Mouse (Mus musculus): ENCODE data around the gene Erg28.

The Erg28 gene

DNA sequence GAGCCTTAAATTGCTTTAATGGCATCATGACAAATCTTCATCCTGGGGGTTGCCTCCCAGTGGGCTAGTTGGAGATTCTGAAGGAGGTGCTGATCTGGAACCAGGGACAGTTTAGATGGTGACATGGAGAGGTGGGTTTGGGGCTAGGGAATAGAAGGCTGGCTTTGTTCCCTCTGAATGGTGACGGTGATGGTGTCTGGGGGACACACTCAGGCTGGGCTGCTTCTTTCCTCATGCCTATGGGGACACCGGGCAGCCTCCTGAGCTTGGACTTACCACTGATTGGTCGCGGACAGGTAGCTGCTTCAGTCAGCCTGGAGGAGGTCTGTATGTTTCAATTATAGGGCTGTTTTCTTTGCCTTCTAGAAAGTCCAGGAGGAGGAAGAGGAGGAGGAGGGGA, 12.7 kb downstream of the Erg28 start:
- no peak for DNase-seq

- DNase-seq = no peak
Observed at GRCm38 (mm10) chr12:85810959-85811358, 13.4 kb downstream of the Erg28 start.

DNA sequence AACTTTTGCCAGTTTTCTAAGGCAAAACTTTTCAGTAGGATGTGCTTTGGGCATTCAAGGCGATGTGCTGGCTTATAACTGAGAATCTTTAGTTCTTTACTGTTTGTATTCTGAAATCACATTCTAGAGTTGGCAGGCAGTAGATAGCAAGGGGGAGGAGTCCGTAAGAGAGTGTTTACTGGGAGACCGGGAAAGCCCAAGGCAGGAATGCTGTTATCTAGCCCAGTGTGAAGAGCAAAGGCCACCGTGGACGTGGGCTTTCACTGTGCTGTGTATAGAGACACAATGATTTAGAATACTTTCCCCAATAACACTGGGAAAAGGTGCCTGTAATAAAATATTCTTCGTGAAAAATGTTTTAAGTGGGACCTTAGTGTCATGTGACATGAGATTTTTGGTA, 14.6 kb downstream of the Erg28 start:
- DNase-seq = no peak

DNA sequence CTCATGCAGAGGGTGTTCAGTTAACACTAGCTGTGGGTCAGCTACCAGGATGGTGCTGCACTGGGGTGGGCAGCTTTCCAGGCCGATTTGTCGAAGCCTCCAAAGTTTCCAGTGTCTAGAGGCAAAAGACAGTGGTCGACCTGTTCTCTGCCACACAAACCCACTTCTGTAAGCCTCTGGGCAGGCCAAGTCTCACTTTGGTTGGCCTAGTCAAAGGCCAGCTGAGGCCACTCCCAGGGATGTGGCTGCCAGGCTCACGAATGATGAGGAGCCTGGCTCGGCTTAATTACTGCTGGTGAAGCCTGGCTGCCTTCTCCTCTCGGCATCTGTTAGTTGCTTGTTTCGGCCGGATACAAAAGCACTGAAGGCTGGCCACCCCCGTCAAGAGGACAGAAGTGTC, 24.3 kb downstream of the Erg28 start:
- DNase-seq = no peak

- no peak for DNase-seq
Observed at GRCm38 (mm10) chr12:85795551-85795950, 28.8 kb downstream of the Erg28 start.

DNA sequence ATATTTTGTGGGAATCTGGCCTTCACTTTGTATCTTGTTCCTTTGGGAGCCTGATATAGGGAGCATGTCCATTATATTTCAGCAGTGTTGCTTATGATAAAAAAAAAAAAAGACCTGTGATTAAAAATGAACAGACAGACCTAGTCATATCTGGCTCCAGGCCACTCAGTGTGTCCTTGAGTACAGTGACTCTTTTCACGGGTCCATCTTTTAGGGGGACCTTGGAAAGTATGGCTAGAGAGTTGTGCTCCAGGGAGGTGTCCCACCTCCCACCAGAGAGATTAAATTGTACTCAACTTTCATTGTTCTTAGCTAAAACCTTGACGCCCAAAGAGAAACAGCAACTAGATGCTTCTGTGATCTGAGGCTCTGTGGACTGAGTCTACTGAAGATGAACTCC, 30.3 kb downstream of the Erg28 start:
- no peak for DNase-seq

GRCm38 (mm10) chr12:85792821-85793346, 31.5 kb downstream of the Erg28 start:
- no peak for DNase-seq

- DNase-seq = no peak
Observed at GRCm38 (mm10) chr12:85792158-85792557, 32.2 kb downstream of the Erg28 start.

GRCm38 (mm10) chr12:85784916-85785815, 39.2 kb downstream of the Erg28 start:
- DNase-seq = no peak

DNA sequence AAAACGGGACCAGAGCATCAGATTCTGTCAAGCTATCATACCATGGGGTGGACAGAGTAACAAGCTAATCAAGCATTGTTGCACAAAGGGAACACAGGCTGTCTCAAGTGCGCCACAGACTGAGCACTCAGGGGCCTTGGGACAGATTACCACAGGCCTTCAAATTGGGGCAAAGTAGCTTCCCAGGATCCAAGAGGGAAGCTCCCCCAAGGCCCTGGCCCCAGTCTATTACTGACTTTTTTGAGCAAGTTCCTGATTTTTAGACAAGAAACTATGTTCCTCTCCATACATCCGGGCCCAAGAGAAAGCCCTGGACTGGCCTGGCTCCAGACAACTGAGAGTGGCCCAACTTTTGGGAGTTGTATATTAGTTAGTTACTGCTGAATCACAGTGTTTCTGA, 42.7 kb downstream of the Erg28 start:
- no peak for DNase-seq

- DNase-seq = no peak
Observed at GRCm38 (mm10) chr12:85779707-85780106, 44.6 kb downstream of the Erg28 start.

DNA sequence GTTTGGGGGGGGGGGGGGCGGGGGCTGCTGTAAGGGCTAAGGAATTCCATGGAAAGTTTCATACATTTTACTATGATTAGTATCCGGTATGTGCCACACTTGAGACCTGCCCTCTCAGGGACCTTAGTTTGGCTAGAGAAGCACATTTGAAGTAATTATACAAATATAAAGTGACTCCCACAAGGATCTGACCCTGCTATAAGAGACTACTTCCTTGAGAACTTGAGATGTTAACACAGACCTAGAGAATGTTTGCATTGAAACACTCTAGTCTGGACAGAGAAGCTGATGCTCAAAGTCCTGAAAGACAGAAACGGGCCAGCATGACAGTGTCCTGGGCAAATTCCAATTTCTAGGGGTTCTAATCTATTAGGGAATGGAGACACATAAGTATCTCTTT, 45.4 kb downstream of the Erg28 start:
- DNase-seq = no peak

DNA sequence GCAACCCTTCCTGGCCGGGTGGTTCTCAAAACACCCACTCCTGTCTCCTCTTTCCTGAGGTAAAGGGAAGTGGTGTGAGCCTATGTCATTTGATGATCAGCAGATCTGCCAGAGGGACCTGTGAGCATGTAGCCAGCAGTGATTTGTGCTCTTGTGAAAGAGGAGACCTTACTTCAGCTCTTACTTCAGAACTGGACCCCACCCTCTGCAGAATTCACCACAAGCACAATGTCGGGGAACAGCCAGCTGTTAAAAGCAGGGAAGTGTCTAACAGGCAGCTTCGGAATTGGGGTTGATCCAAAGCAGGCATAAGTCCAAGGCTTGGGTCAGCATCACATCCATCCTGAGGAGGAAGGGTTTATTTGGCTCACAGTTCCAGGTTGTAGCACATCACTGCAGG, 53.0 kb downstream of the Erg28 start:
- DNase-seq = no peak

- DNase-seq = no peak
Observed at GRCm38 (mm10) chr12:85767750-85768149, 56.6 kb downstream of the Erg28 start.

DNA sequence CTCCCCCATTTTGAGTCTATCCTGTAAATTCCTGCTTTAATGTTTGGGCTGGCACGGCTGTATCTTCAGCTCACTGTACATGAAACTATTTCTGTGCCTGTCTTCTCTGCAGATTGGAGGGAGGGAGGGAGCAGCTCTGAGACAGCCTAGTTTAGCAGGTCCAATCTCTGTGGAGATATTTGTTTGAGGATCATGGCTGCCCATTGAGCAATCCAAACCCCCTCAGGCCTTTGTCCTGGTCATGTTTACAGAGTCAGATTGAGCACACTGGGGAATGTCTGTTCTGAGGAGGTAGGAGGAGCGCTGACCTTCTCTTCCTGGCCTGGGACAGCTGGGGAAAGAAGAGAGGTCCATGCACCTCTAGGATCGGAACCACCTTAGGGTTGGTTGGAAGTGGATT, 58.1 kb downstream of the Erg28 start:
- DNase-seq = no peak

Measured in cerebellum, adult 11-12 months (tissue).